Mouse (Mus musculus): ENCODE measurements around the gene Dlx3.
A peak's percentile ranks its signal among the peaks of the same experiment; 100 is the strongest.

Dlx3 gene

GRCm38 (mm10) chr11:95157872-95158271, 38.0 kb downstream of the Dlx3 start:
- DNase-seq, result peak in 1 of 2 experiments; percentile 15

GRCm38 (mm10) chr11:95159763-95160371, 39.9 kb downstream of the Dlx3 start:
- no peak for DNase-seq

GRCm38 (mm10) chr11:95160693-95161092, 40.8 kb downstream of the Dlx3 start:
- DNase-seq, result peak in 1 of 2 experiments; percentile 18

- DNase-seq, result no peak
Observed at GRCm38 (mm10) chr11:95161708-95162107, 41.8 kb downstream of the Dlx3 start.

GRCm38 (mm10) chr11:95165857-95166256, 45.9 kb downstream of the Dlx3 start:
- no peak for DNase-seq
